ENCODE assay signal across 11 mouse cellular contexts in the genomic region with DNA sequence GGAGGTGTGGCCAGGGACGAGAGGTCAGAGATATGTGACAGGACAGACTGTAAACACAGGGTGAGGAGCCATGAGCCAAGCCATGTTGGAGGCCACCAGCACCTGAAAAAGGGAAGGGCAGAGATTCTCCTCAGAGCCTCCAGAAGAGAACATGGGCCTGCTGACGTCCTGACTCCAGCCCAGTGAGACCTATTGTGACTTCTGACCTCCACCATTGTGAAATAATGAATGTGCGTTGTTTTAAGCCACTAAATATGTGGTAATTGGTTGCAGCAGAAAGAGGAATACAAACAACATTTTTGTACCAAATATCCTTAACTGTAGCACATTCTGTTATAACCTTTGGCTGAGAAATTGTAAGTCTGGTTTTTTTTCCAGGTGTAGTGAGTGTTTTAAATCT. TPM values are rescaled to one million over a fixed set of nuclear protein-coding genes. Genes with fewer than 3 reads are reported as not detected.
DNase-seq lines count a peak whose midpoint lies in the region; ATAC-seq and TF ChIP-seq lines count a peak whose summit lies in the region.
"Had no signal": no experiment of that assay in that cellular context is flagged by ENCODE, and none has a peak within 500 bp of the region (broad histone marks: within the 10 kb centered on the region; RNA-seq: fewer than 3 reads in every experiment).

No protein-coding gene starts in this region.

- H3K4me3 ChIP-seq in forebrain, embryonic 11.5 days (ENCODE audit: low read depth, low read length): no peak overlapping the region
- H3K4me3 ChIP-seq in forebrain, embryonic 16.5 days (replicated peaks; ENCODE audit: low read length): no peak overlapping the region
- no peak overlapping the region for H3K4me3 ChIP-seq in intestine, embryonic 14.5 days (ENCODE audit: low read depth, low read length)
- H3K4me3 ChIP-seq in intestine, postnatal 0 days (ENCODE audit: low read depth, low read length): no peak overlapping the region
- H3K4me3 ChIP-seq in midbrain, embryonic 12.5 days: no peak overlapping the region
- no peak overlapping the region for H3K4me3 ChIP-seq in midbrain, embryonic 11.5 days (ENCODE audit: low read depth, low read length)
- H3K4me3 ChIP-seq in stomach, embryonic 15.5 days (replicated peaks): no peak overlapping the region

- no peak for TF ChIP-seq CTCF in intestine, postnatal 0 days (IDR thresholded peaks at IDR 0.05; ENCODE audit: low read depth)

- WGBS in forebrain, embryonic 11.5 days: 70% methylated on average over 3 of the region's 3 CpGs
- WGBS in forebrain, embryonic 16.5 days: 75% methylated on average over 3 of the region's 3 CpGs
- WGBS in intestine, embryonic 14.5 days: 69% methylated on average over 3 of the region's 3 CpGs
- WGBS in intestine, postnatal 0 days: 69% methylated on average over 3 of the region's 3 CpGs
- 61% methylated on average over 3 of the region's 3 CpGs for WGBS in midbrain, embryonic 12.5 days
- WGBS in midbrain, embryonic 11.5 days: 73% methylated on average over 3 of the region's 3 CpGs
- 58% methylated on average over 3 of the region's 3 CpGs for WGBS in stomach, embryonic 15.5 days

- H3K4me1 ChIP-seq in forebrain, embryonic 11.5 days (replicated peaks; ENCODE audit: control insufficient read depth, insufficient read depth, low read length): peaks cover 12% of the 10 kb centered on the region
- peaks cover 17% of the 10 kb centered on the region for H3K4me1 ChIP-seq in forebrain, embryonic 16.5 days (replicated peaks; ENCODE audit: control insufficient read depth, insufficient read depth, low read length)
- H3K4me1 ChIP-seq in intestine, embryonic 14.5 days (replicated peaks; ENCODE audit: control insufficient read depth, insufficient read depth, low read length): peaks cover 41% of the 10 kb centered on the region
- H3K4me1 ChIP-seq in intestine, postnatal 0 days (replicated peaks; ENCODE audit: control insufficient read depth, insufficient read depth, low read length): no peaks in the 10 kb centered on the region
- H3K4me1 ChIP-seq in midbrain, embryonic 12.5 days: peaks cover 26% of the 10 kb centered on the region
- peaks cover 13% of the 10 kb centered on the region for H3K4me1 ChIP-seq in midbrain, embryonic 11.5 days (ENCODE audit: control insufficient read depth, insufficient read depth, low read length)
- peaks cover 44% of the 10 kb centered on the region for H3K4me1 ChIP-seq in stomach, embryonic 15.5 days

- H3K27me3 ChIP-seq in forebrain, embryonic 11.5 days (ENCODE audit: control insufficient read depth, insufficient read depth, low read length): no peaks in the 10 kb centered on the region
- H3K27me3 ChIP-seq in forebrain, embryonic 16.5 days (replicated peaks; ENCODE audit: control insufficient read depth, insufficient read depth, low read length): no peaks in the 10 kb centered on the region; the same call in 1 of the 2 replicates
- H3K27me3 ChIP-seq in intestine, embryonic 14.5 days (replicated peaks; ENCODE audit: control insufficient read depth, insufficient read depth, low read length): no peaks in the 10 kb centered on the region
- H3K27me3 ChIP-seq in intestine, postnatal 0 days (replicated peaks; ENCODE audit: control insufficient read depth, insufficient read depth, low read length): no peaks in the 10 kb centered on the region
- H3K27me3 ChIP-seq in midbrain, embryonic 12.5 days: peaks cover 11% of the 10 kb centered on the region
- no peaks in the 10 kb centered on the region; the same call in 1 of the 2 replicates for H3K27me3 ChIP-seq in midbrain, embryonic 11.5 days (ENCODE audit: control insufficient read depth, insufficient read depth, low read length)
- H3K27me3 ChIP-seq in stomach, embryonic 15.5 days (replicated peaks): no peaks in the 10 kb centered on the region

- no peak overlapping the region for H3K27ac ChIP-seq in forebrain, embryonic 11.5 days (ENCODE audit: low read depth, low read length)
- H3K27ac ChIP-seq in forebrain, embryonic 16.5 days (ENCODE audit: low read length): no peak overlapping the region
- H3K27ac ChIP-seq in intestine, embryonic 14.5 days (ENCODE audit: low read depth): peak overlapping the region; percentile 94
- no peak overlapping the region; the same call in none of the 2 replicates for H3K27ac ChIP-seq in intestine, postnatal 0 days (ENCODE audit: low read depth, low read length)
- peak overlapping the region; percentile 81; the same call in 1 of the 2 replicates for H3K27ac ChIP-seq in midbrain, embryonic 12.5 days (replicated peaks)
- no peak overlapping the region for H3K27ac ChIP-seq in midbrain, embryonic 11.5 days (ENCODE audit: low read depth, low read length)
- H3K27ac ChIP-seq in stomach, embryonic 15.5 days: peak overlapping the region; percentile 98
- H3K27ac ChIP-seq: liver, embryonic 14.5 days had no signal

- H3K36me3 ChIP-seq in forebrain, embryonic 11.5 days (ENCODE audit: control insufficient read depth, insufficient read depth, low read length): no peaks in the 10 kb centered on the region
- H3K36me3 ChIP-seq in forebrain, embryonic 16.5 days (ENCODE audit: control insufficient read depth, insufficient read depth): no peaks in the 10 kb centered on the region
- no peaks in the 10 kb centered on the region; the same call in 1 of the 2 replicates for H3K36me3 ChIP-seq in intestine, embryonic 14.5 days (ENCODE audit: control insufficient read depth, insufficient read depth, low read length)
- no peaks in the 10 kb centered on the region for H3K36me3 ChIP-seq in intestine, postnatal 0 days (ENCODE audit: control insufficient read depth, insufficient read depth)
- H3K36me3 ChIP-seq in midbrain, embryonic 12.5 days: no peaks in the 10 kb centered on the region
- no peaks in the 10 kb centered on the region for H3K36me3 ChIP-seq in midbrain, embryonic 11.5 days (ENCODE audit: control insufficient read depth, insufficient read depth, low read length)
- no peaks in the 10 kb centered on the region for H3K36me3 ChIP-seq in stomach, embryonic 15.5 days

- no peak overlapping the region for H3K4me2 ChIP-seq in forebrain, embryonic 11.5 days (ENCODE audit: low read depth, low read length, severe bottlenecking)
- no peak overlapping the region for H3K4me2 ChIP-seq in forebrain, embryonic 16.5 days (ENCODE audit: low read length)
- H3K4me2 ChIP-seq in intestine, embryonic 14.5 days (ENCODE audit: low read length): no peak overlapping the region
- no peak overlapping the region for H3K4me2 ChIP-seq in intestine, postnatal 0 days (replicated peaks; ENCODE audit: low read depth)
- H3K4me2 ChIP-seq in midbrain, embryonic 12.5 days (replicated peaks): no peak overlapping the region
- no peak overlapping the region for H3K4me2 ChIP-seq in midbrain, embryonic 11.5 days
- H3K4me2 ChIP-seq in stomach, embryonic 15.5 days: no peak overlapping the region

- peak; percentile 35 for DNase-seq in forebrain, embryonic 11.5 days (ENCODE audit: low spot score)
- DNase-seq in intestine, embryonic 14.5 days (ENCODE audit: low spot score): no peak
- no peak for DNase-seq in midbrain, embryonic 11.5 days (ENCODE audit: low spot score, missing footprints)
- DNase-seq in testis, postnatal 14 days (ENCODE audit: low spot score): no peak
- DNase-seq: kidney, adult 11 months; right cerebral cortex, postnatal 4 days had no signal

- H3K9ac ChIP-seq in forebrain, embryonic 11.5 days (ENCODE audit: low read length): no peak overlapping the region
- no peak overlapping the region for H3K9ac ChIP-seq in forebrain, embryonic 16.5 days (replicated peaks; ENCODE audit: low read depth, low read length)
- H3K9ac ChIP-seq in intestine, embryonic 14.5 days (ENCODE audit: low read length): peak overlapping the region; percentile 31; the same call in 1 of the 2 replicates
- H3K9ac ChIP-seq in intestine, postnatal 0 days (ENCODE audit: low read depth, low read length): no peak overlapping the region
- H3K9ac ChIP-seq in midbrain, embryonic 12.5 days (replicated peaks): no peak overlapping the region
- no peak overlapping the region for H3K9ac ChIP-seq in midbrain, embryonic 11.5 days (ENCODE audit: low read length)
- no peak overlapping the region for H3K9ac ChIP-seq in stomach, embryonic 15.5 days
- H3K9ac ChIP-seq: liver, embryonic 14.5 days had no signal

- no peak for ATAC-seq in forebrain, embryonic 11.5 days (replicated peaks; ENCODE audit: low FRiP score)
- ATAC-seq in forebrain, embryonic 16.5 days: no peak
- ATAC-seq in intestine, embryonic 14.5 days (replicated peaks; ENCODE audit: low FRiP score, low TSS enrichment, low read depth): no peak
- ATAC-seq in intestine, postnatal 0 days: no peak
- no peak for ATAC-seq in midbrain, embryonic 12.5 days (ENCODE audit: low FRiP score, low read depth)
- ATAC-seq in midbrain, embryonic 11.5 days (ENCODE audit: low FRiP score): no peak
- ATAC-seq in stomach, embryonic 15.5 days (ENCODE audit: insufficient read depth, low FRiP score, low read depth): no peak

- no peaks in the 10 kb centered on the region for H3K9me3 ChIP-seq in forebrain, embryonic 11.5 days (ENCODE audit: control insufficient read depth, low read length)
- H3K9me3 ChIP-seq in forebrain, embryonic 16.5 days (ENCODE audit: control insufficient read depth, low read length): no peaks in the 10 kb centered on the region
- H3K9me3 ChIP-seq in intestine, embryonic 14.5 days (ENCODE audit: control insufficient read depth, low read length): no peaks in the 10 kb centered on the region
- no peaks in the 10 kb centered on the region for H3K9me3 ChIP-seq in intestine, postnatal 0 days (ENCODE audit: control insufficient read depth)
- H3K9me3 ChIP-seq in midbrain, embryonic 12.5 days: no peaks in the 10 kb centered on the region
- no peaks in the 10 kb centered on the region for H3K9me3 ChIP-seq in midbrain, embryonic 11.5 days (ENCODE audit: control insufficient read depth, low read length)
- H3K9me3 ChIP-seq in stomach, embryonic 15.5 days: no peaks in the 10 kb centered on the region

RNA-seq across cellular contexts. Expression of a gene that starts 39.5 kb away (rescaled TPM):
- polyA plus RNA-seq in forebrain, embryonic 11.5 days (2014; fragmentation: Nextera tagmentation; extraction: Ambion mirVana): 63.6 and 64.5 TPM in 2 replicates
- 21.1 and 27.1 TPM in 2 replicates for polyA plus RNA-seq in forebrain, embryonic 16.5 days (2015; fragmentation: Nextera tagmentation; extraction: Ambion mirVana)
- 102 and 114 TPM in 2 replicates for polyA plus RNA-seq in intestine, embryonic 14.5 days (2014; fragmentation: Nextera tagmentation; extraction: Ambion mirVana)
- 37.4 and 40.1 TPM in 2 replicates for polyA plus RNA-seq in intestine, postnatal 0 days (2015; fragmentation: Nextera tagmentation; extraction: Ambion mirVana)
- polyA plus RNA-seq in midbrain, embryonic 12.5 days (2016; fragmentation: Nextera tagmentation; extraction: Ambion mirVana): 54.8 and 55.6 TPM in 2 replicates
- 50.0 and 50.2 TPM in 2 replicates for polyA plus RNA-seq in midbrain, embryonic 11.5 days (2014; fragmentation: Nextera tagmentation; extraction: Ambion mirVana)
- 101 and 108 TPM in 2 replicates for polyA plus RNA-seq in stomach, embryonic 15.5 days (2015; fragmentation: Nextera tagmentation; extraction: Ambion mirVana)

Comparison
In these comparisons a context has a peak if more than half of its experiments do, and no peak if none do; other contexts are left out.
1. H3K27ac ChIP-seq: peak in intestine, embryonic 14.5 days (single experiment), midbrain, embryonic 12.5 days (single experiment) and stomach, embryonic 15.5 days (single experiment); none in forebrain, embryonic 11.5 days (single experiment), forebrain, embryonic 16.5 days (single experiment), intestine, postnatal 0 days (single experiment) and midbrain, embryonic 11.5 days (single experiment).